Mouse (Mus musculus) megakaryocyte, embryonic 14.5 days (primary cell): ENCODE results near the gene Il2ra. TPM values are rescaled to one million over a fixed set of nuclear protein-coding genes. Genes with fewer than 3 reads are reported as not detected.
A peak's percentile ranks its signal among the peaks of the same experiment; 100 is the strongest.

Source experiments
- H3K27me3 ChIP-seq: replicated peaks from 2 replicates; pipeline ENCODE3; 2012; ENCODE audit warnings: inconsistent platforms
- H3K36me3 ChIP-seq: replicated peaks from 2 replicates; pipeline ENCODE3; 2012; ENCODE audit warnings: low read length, inconsistent platforms, mixed read lengths
- H3K4me1 ChIP-seq: 2 replicates; pipeline ENCODE4 v1.6.1; 2012; ENCODE audit warnings: inconsistent platforms
- H3K4me3 ChIP-seq: replicated peaks from 2 replicates; pipeline ENCODE3; 2012; ENCODE audit warnings: moderate library complexity, mild to moderate bottlenecking, inconsistent platforms
- H3K9me3 ChIP-seq: 2 replicates; pipeline ENCODE4 v1.6.1; 2012; ENCODE audit warnings: inconsistent platforms
- FLI1 ChIP-seq: IDR thresholded peaks from 2 replicates; pipeline ENCODE4 v1.6.1; 2012; ENCODE audit warnings: low read length, inconsistent platforms, mixed read lengths
- GATA1 ChIP-seq: IDR thresholded peaks from 3 replicates; pipeline ENCODE4 v1.6.1; 2012; ENCODE audit warnings: mixed read lengths, low read length, inconsistent platforms, borderline replicate concordance
- polyA plus RNA-seq: library from polyadenylated mRNA; stranded (reverse); fragments of >175 nt; gene quantifications from 2 replicates; pipeline ENCODE4 v1.2.3, GENCODE M21; 2012; ENCODE audit warnings: low replicate concordance; ENCODE audit not compliant: insufficient read depth

Gene Il2ra
- polyA plus RNA-seq, 1 experiment: not detected

- peaks cover 2% of the 10 kb centered on the region for H3K27me3 ChIP-seq
- peaks cover 46% of the 10 kb centered on the region for H3K4me1 ChIP-seq
- TF ChIP-seq FLI1 (no peak), GATA1 (no peak)
Measured at GRCm38 (mm10) chr2:11651476-11651875, 8.9 kb downstream of the Il2ra start.

DNA sequence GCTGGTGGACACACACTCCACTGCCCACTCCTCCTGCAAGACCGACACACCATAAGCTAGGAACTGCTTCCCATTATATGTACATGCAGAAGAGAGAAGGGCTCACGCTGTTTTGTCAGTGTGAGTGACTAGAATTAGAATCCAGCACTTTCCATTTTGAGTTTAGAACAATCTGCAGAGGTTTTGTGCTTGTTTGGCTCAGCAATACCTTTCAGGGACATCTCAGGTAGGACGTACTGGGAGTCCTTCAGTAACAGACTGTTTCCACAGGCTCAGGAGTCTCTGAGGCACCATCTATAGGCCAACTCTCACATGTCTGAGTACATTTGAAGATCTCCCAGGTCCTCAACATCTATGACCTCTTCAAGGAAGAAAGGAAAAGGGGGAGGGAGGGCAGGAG is 9.6 kb downstream of the Il2ra start:
- TF ChIP-seq FLI1: no peak
- TF ChIP-seq GATA1: no peak
- Histone ChIP-seq H3K4me1 (peaks cover 46% of the 10 kb centered on the region), H3K36me3 (no peaks in the 10 kb centered on the region), H3K9me3 (no peaks in the 10 kb centered on the region), H3K4me3 (no peak overlapping the region), H3K27me3 (peaks cover 2% of the 10 kb centered on the region)

More at GRCm38 (mm10) chr2:11651476-11651875, 8.9 kb downstream of the Il2ra start:
- Histone ChIP-seq H3K4me3 (no peak overlapping the region), H3K36me3 (no peaks in the 10 kb centered on the region), H3K9me3 (no peaks in the 10 kb centered on the region)

DNA sequence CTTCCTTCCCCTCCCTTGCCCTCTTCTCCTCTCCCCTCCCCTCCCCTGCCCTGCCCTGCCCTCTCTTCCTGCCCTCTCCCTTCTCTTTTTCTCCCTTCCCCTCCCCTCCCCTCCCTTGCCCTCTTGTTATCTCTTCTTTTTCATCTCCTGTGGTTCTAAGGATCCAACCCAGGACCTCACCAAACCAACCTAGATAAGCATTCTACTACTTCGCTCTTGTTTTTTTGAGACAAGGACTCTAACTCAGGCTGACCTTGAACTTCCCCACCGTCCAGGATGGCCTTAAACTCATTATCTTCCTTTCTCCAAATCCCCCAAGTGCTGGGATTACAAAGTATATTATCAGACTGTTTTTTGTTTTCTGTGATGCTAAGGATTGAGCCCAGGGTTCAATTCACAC is 10.2 kb downstream of the Il2ra start:
- H3K9me3 ChIP-seq: no peaks in the 10 kb centered on the region
- no peak overlapping the region for H3K4me3 ChIP-seq
- H3K4me1 ChIP-seq: peaks cover 52% of the 10 kb centered on the region
- no peak for TF ChIP-seq FLI1
- no peak for TF ChIP-seq GATA1
- no peaks in the 10 kb centered on the region for H3K36me3 ChIP-seq
- H3K27me3 ChIP-seq: no peaks in the 10 kb centered on the region

GRCm38 (mm10) chr2:11653330-11653729 is 10.7 kb downstream of the Il2ra start:
- no peaks in the 10 kb centered on the region for H3K27me3 ChIP-seq
- H3K36me3 ChIP-seq: no peaks in the 10 kb centered on the region
- TF ChIP-seq FLI1: no peak
- no peak for TF ChIP-seq GATA1
- peaks cover 55% of the 10 kb centered on the region for H3K4me1 ChIP-seq
- H3K4me3 ChIP-seq: peak overlapping the region; percentile 86
- H3K9me3 ChIP-seq: no peaks in the 10 kb centered on the region

DNA sequence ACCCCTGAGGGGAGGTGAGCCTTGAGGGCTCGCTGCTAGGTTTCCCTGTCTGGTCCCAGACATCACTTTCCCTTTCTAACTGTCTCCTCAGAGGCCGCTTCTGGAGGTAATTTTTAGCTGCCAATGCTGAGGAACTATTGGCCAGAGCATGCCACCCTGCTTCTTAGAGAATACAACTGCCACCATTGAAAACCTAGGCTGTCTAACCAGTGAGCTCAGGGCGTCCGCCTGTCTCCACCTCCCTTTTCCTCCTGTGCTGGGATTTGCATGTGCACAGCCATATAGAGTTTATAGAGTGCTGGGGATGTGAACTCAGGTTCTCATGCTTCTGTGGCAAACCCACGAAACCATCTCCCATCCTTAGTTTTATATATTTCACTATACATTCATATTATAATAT is 11.2 kb downstream of the Il2ra start:
- Histone ChIP-seq H3K9me3 (no peaks in the 10 kb centered on the region), H3K36me3 (no peaks in the 10 kb centered on the region), H3K4me3 (peak overlapping the region; percentile 86), H3K27me3 (no peaks in the 10 kb centered on the region), H3K4me1 (peaks cover 59% of the 10 kb centered on the region)
- no peak for TF ChIP-seq FLI1
- no peak for TF ChIP-seq GATA1

DNA sequence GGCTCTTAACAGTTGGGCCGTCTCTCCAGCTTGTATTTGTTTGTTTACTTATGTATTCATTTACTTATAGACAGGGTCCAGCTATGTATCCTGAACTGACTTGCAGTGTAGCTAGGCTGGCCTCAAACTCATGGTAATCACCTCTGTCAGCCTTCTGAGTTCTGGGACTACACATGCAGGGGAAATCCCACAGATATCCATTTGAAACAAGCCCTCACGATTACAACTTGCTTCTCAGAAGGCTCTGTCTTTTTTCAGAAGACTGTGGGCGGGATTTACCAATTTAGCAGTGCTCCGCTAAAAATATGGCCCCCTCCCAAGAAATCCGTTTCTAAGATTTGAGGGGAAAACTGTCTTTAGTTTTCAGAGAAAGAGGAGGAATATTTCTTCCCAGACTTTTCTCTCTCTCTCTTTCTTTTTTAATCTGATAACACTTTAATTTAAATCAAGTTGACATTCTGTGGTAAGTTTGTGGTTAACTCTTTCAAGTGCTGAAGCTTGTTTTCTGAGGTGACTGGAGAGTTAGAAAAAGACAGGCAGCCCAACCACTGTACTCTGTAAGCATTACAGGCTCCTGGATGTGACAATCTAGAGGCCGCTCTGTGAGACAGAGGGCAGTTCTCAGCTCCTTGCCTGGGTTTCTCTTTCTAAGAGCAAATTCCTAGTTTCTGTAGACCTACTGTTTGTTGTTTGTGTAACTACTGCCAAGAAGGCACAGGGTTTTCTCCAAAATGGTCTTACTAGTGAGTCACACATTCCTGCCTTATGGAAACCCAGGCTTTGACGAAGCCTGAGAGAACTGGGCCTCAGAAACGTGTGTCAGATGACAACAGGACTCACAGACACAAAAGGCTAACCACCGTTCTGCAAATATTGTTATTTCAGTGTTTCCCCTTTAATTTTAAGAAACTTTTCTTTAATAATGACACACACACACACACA is 12.7 kb downstream of the Il2ra start:
- Histone ChIP-seq H3K4me1 (peaks cover 71% of the 10 kb centered on the region), H3K9me3 (no peaks in the 10 kb centered on the region), H3K27me3 (no peaks in the 10 kb centered on the region), H3K36me3 (no peaks in the 10 kb centered on the region), H3K4me3 (no peak overlapping the region)
- TF ChIP-seq GATA1: no peak
- TF ChIP-seq FLI1: no peak

DNA sequence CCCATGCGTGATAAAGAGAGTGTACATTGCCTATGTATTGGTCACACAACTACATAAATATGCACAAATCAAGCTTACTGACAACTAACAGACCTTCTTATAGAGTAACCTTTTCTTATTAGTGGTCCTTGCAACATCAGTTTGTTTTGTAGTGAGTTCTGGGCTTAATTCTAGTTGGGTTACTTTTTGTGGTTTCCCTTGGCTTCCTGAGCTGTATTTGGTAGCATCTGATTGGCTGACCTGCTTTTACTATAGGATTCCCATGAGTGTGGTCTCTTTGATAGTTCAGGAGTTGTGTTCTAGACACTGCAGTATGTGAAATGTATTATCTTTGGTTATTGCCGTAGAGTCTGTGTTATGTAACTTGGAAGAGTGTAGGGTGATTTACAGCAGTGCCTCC is 15.0 kb downstream of the Il2ra start:
- no peaks in the 10 kb centered on the region for H3K36me3 ChIP-seq
- H3K4me3 ChIP-seq: no peak overlapping the region
- TF ChIP-seq GATA1: no peak
- no peak for TF ChIP-seq FLI1
- H3K27me3 ChIP-seq: no peaks in the 10 kb centered on the region
- no peaks in the 10 kb centered on the region for H3K9me3 ChIP-seq
- peaks cover 66% of the 10 kb centered on the region for H3K4me1 ChIP-seq

- Histone ChIP-seq H3K9me3 (no peaks in the 10 kb centered on the region), H3K4me3 (no peak overlapping the region), H3K4me1 (peaks cover 66% of the 10 kb centered on the region), H3K27me3 (no peaks in the 10 kb centered on the region), H3K36me3 (no peaks in the 10 kb centered on the region)
- TF ChIP-seq GATA1 (no peak), FLI1 (no peak)
Measured at GRCm38 (mm10) chr2:11659263-11659662, 16.7 kb downstream of the Il2ra start.

- H3K27me3 ChIP-seq: no peaks in the 10 kb centered on the region
- H3K4me3 ChIP-seq: no peak overlapping the region
- H3K36me3 ChIP-seq: no peaks in the 10 kb centered on the region
- peaks cover 3% of the 10 kb centered on the region; the same call in 1 of the 2 replicates for H3K9me3 ChIP-seq
- TF ChIP-seq GATA1 (no peak), FLI1 (no peak)
- H3K4me1 ChIP-seq: peaks cover 49% of the 10 kb centered on the region
Measured at GRCm38 (mm10) chr2:11662143-11662906, 19.7 kb downstream of the Il2ra start.

DNA sequence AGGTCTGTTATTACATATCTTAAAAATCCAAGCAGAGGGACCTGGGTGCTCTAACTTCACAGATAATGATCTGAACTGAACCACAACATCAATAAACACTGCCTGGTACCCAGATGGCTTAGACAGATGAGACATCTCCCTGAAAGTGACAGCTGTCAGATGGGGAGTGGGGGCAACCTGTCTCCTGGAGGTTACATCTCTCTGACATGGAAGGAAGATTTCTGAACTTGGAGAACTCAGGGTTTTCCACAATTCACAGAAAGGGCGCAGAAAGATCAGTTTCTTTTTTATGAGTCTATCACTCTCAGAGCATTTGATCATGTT is 20.3 kb downstream of the Il2ra start:
- Histone ChIP-seq H3K4me1 (peaks cover 44% of the 10 kb centered on the region), H3K9me3 (peaks cover 3% of the 10 kb centered on the region; the same call in 1 of the 2 replicates)
- TF ChIP-seq FLI1: no peak
- TF ChIP-seq GATA1: no peak

More for the DNA sequence above, 20.3 kb downstream of the Il2ra start:
- Histone ChIP-seq H3K4me3 (no peak overlapping the region), H3K27me3 (no peaks in the 10 kb centered on the region), H3K36me3 (no peaks in the 10 kb centered on the region)
